Mouse (Mus musculus) adipocyte (in vitro differentiated cells): ENCODE results near the gene Olfr750.

Experiments
- DNase-seq: peaks from one replicate; pipeline ENCODE4 v3.0.0-alpha.2; 2016; ENCODE audit warnings: low spot score

Olfr750 gene

GRCm38 (mm10) chr14:51026391-51027133 lies 47.7 kb downstream of the Olfr750 start:
- DNase-seq = peak; percentile 82

- DNase-seq = no peak
Observed at GRCm38 (mm10) chr14:51024820-51025219, 49.4 kb downstream of the Olfr750 start.

DNA sequence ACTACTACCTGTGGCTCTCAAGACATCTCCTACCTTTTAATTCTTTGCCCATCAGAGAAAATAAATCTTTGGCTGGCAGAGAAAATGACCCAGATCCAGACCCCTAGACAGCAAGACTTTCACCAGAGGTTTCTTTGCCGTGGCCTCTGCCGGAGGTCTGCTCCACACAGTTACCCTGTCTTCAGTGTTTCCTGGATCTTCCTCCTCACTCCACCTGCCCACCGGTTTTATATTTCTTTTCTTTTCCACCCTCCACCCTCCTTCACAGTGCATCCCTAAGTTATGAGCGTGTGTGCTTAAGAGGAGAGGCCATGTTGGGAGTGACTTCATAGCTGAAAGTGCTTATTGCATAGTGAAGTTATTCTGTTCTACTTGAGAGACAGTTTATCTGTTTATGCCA lies 50.8 kb downstream of the Olfr750 start:
- no peak for DNase-seq

GRCm38 (mm10) chr14:51017256-51017655 lies 57.0 kb downstream of the Olfr750 start:
- peak; percentile 77 for DNase-seq
